Comparison of ENCODE assay signal across 8 mouse cellular contexts in genomic region chr12:11265382-11266281, GRCm38 (mm10). TPM values are rescaled to one million over a fixed set of nuclear protein-coding genes. Genes with fewer than 3 reads are reported as not detected.
DNase-seq lines count a peak whose midpoint lies in the region; ATAC-seq lines count a peak whose summit lies in the region.

Gene Gen1, minus strand, starts transcription at chr12:11265801.
Gene Smc6, plus strand, starts transcription at chr12:11265886.

- intact Hi-C loops in gastrocnemius, postnatal 14 days (cut with DNase I; ENCODE audit: low total_unique reads): loop anchor here (5.0 kb wide), 1 partner anchor 68 kb away; no protein-coding TSS in a partner anchor
- intact Hi-C loops in left cerebral cortex, postnatal 10 days (cut with DNase I): no loop called here

- DNase-seq in adrenal gland, adult (ENCODE audit: inconsistent age in 2 of 2, low spot score in 1 of 2): peak; percentile 97 to 98
- peak; percentile 98 for DNase-seq in embryo, embryonic 10.5 days (ENCODE audit: low spot score)
- DNase-seq in gastrocnemius, postnatal 14 days: peak; percentile 96
- DNase-seq in left cerebral cortex, postnatal 10 days (ENCODE audit: extremely low spot score in 1 of 2, low spot score in 2 of 2): peak; percentile 86 to 98
- peak; percentile 89 for DNase-seq in right cerebral cortex, postnatal 25 days
- DNase-seq in urinary bladder, postnatal 4 days (ENCODE audit: low spot score in 2 of 2): peak; percentile 94 to 95

- ATAC-seq in inflammation-experienced regulatory T-cells, adult 6 months: peak; percentile 89
- peak; percentile 96 for ATAC-seq in megakaryocyte-erythroid progenitor cell, adult 5-6 weeks (replicated peaks; ENCODE audit: low FRiP score, low TSS enrichment, poor library complexity, severe bottlenecking)

RNA-seq across cellular contexts. Expression of gene Gen1, which starts in this region (rescaled TPM):
- 1 to 10 TPM; 2.5 TPM for total RNA-seq in gastrocnemius, postnatal 14 days (2021)
- polyA plus RNA-seq in inflammation-experienced regulatory T-cells, adult 6 months (2017; shearing (Covaris generic)): 10 to 100 TPM in 1 of 3 experiments, 1 to 10 TPM in 2; 1.4 to 10.4 (median 1.7) TPM
- total RNA-seq in left cerebral cortex, postnatal 10 days (2021): 1 to 10 TPM; 2.4 to 4.3 TPM
- total RNA-seq in megakaryocyte-erythroid progenitor cell, adult 5-6 weeks (2014; fragmentation: Nextera tagmentation): 21.7 and 31.0 TPM in 2 replicates
- 18.9 and 28.7 TPM in 2 replicates for total RNA-seq in megakaryocyte-erythroid progenitor cell, adult 5-6 weeks (2017)

RNA-seq across cellular contexts. Expression of gene Smc6, which starts in this region (rescaled TPM):
- total RNA-seq in gastrocnemius, postnatal 14 days (2021): 10 to 100 TPM; 30.4 to 36.0 TPM
- polyA plus RNA-seq in inflammation-experienced regulatory T-cells, adult 6 months (2017; shearing (Covaris generic)): 100 to 1,000 TPM; 102 to 185 (median 183) TPM
- 10 to 100 TPM; 36.9 to 37.2 TPM for total RNA-seq in left cerebral cortex, postnatal 10 days (2021)
- 55.9 and 85.4 TPM in 2 replicates for total RNA-seq in megakaryocyte-erythroid progenitor cell, adult 5-6 weeks (2014; fragmentation: Nextera tagmentation)
- 108 and 145 TPM in 2 replicates for total RNA-seq in megakaryocyte-erythroid progenitor cell, adult 5-6 weeks (2017)

Comparison
In these comparisons a context has a peak if more than half of its experiments do, and no peak if none do; other contexts are left out.
1. Peak in every context shown above with its lines: DNase-seq and ATAC-seq.